Mouse (Mus musculus) CH12.LX (cell line): ENCODE results near the gene Gpr68. TPM values are rescaled to one million over a fixed set of nuclear protein-coding genes. Genes with fewer than 3 reads are reported as not detected.

ENCODE experiments used
- DNase-seq: peaks from one replicate; pipeline ENCODE4 v3.0.0-alpha.2; 2013; ENCODE audit errors: extremely low read depth
- H3K27ac ChIP-seq: 2 replicates; pipeline ENCODE4 v1.5.1; 2012; ENCODE audit warnings: low read depth, mild to moderate bottlenecking, control low read depth, moderate library complexity; ENCODE audit not compliant: insufficient read depth
- H3K27me3 ChIP-seq: replicated peaks from 2 replicates; pipeline ENCODE3; 2012; ENCODE audit warnings: inconsistent platforms
- H3K36me3 ChIP-seq, 2 experiments: replicated peaks in 1 of 2; 2 replicates each; pipeline versions ENCODE3 to v1.6.1; 2012; ENCODE audit warnings: inconsistent platforms in 1 of 2, low read length in 1 of 2, mild to moderate bottlenecking in 1 of 2, mixed read lengths in 1 of 2, moderate library complexity in 1 of 2; ENCODE audit not compliant: control insufficient read depth in 1 of 2, insufficient read depth in 1 of 2
- H3K4me1 ChIP-seq, 2 experiments: 2 replicates each; pipeline ENCODE4 v1.6.1; 2012; ENCODE audit warnings: inconsistent platforms in 1 of 2, moderate library complexity in 1 of 2; ENCODE audit not compliant: insufficient read depth in 2 of 2, control insufficient read depth in 1 of 2
- H3K4me2 ChIP-seq: 2 replicates; pipeline ENCODE4 v1.6.1; 2012; ENCODE audit warnings: low read depth, mild to moderate bottlenecking, control low read depth; ENCODE audit not compliant: poor library complexity, insufficient read depth, severe bottlenecking
- H3K4me3 ChIP-seq, 3 experiments: fragments of 150-350 bp in 1 of 3; sonication (generic) in 1 of 3; replicated peaks in 1 of 3; 2 replicates each; pipeline versions ENCODE3 to v1.5.1; 2011 to 2012; ENCODE audit warnings: low read depth in 2 of 3, low read length in 2 of 3, mild to moderate bottlenecking in 2 of 3, moderate library complexity in 2 of 3, control low read depth in 1 of 3, improper control_type of control experiment in 1 of 3, inconsistent platforms in 1 of 3, mixed read lengths in 1 of 3; ENCODE audit not compliant: poor library complexity in 1 of 3
- H3K79me2 ChIP-seq: replicated peaks from 2 replicates; pipeline ENCODE4 v1.6.1; 2012; ENCODE audit warnings: mild to moderate bottlenecking, moderate library complexity; ENCODE audit not compliant: control insufficient read depth, poor library complexity, insufficient read depth, severe bottlenecking; ENCODE audit errors: extremely low read depth
- H3K9ac ChIP-seq: 2 replicates; pipeline ENCODE4 v1.6.1; 2012; ENCODE audit warnings: low read depth, mild to moderate bottlenecking, control low read depth, moderate library complexity; ENCODE audit not compliant: insufficient read depth
- H3K9me3 ChIP-seq: replicated peaks from 2 replicates; pipeline ENCODE3; 2012; ENCODE audit warnings: low read length, inconsistent platforms, mixed read lengths
- BHLHE40 ChIP-seq: IDR thresholded peaks from 2 replicates; pipeline ENCODE4 v1.6.1; 2011; ENCODE audit warnings: mild to moderate bottlenecking, low read depth, low read length, improper control_type of control experiment
- CHD2 ChIP-seq: IDR thresholded peaks from 2 replicates; pipeline ENCODE4 v1.6.1; 2011; ENCODE audit warnings: low read length, improper control_type of control experiment
- E2F4 ChIP-seq: IDR thresholded peaks from 2 replicates; pipeline ENCODE4 v1.6.1; 2011; ENCODE audit warnings: low read depth, low read length, improper control_type of control experiment; ENCODE audit not compliant: insufficient replicate concordance
- EP300 ChIP-seq: IDR thresholded peaks from 2 replicates; pipeline ENCODE4 v1.6.1; 2011; ENCODE audit warnings: low read length, improper control_type of control experiment
- GABPA ChIP-seq: IDR thresholded peaks from 2 replicates; pipeline ENCODE4 v1.6.1; 2012; ENCODE audit warnings: low read depth, low read length, improper control_type of control experiment, inconsistent platforms; ENCODE audit not compliant: insufficient replicate concordance
- HCFC1 ChIP-seq: IDR thresholded peaks from 2 replicates; pipeline ENCODE4 v1.6.1; 2012; ENCODE audit warnings: low read depth, mild to moderate bottlenecking, inconsistent platforms, low read length, improper control_type of control experiment
- IRF4 ChIP-seq: IDR thresholded peaks from 2 replicates; pipeline ENCODE4 v1.6.1; 2014; ENCODE audit warnings: low read depth, mild to moderate bottlenecking, inconsistent platforms, low read length, improper control_type of control experiment
- JUND ChIP-seq: conservative IDR thresholded peaks from 2 replicates; pipeline ENCODE4 v1.6.1; 2011; ENCODE audit warnings: low read depth, low read length, improper control_type of control experiment
- KAT2A ChIP-seq: IDR thresholded peaks from 2 replicates; pipeline ENCODE4 v1.6.1; 2012; ENCODE audit warnings: low read length, improper control_type of control experiment, inconsistent platforms; ENCODE audit not compliant: insufficient replicate concordance
- MAX ChIP-seq: IDR thresholded peaks from 2 replicates; pipeline ENCODE4 v1.6.1; 2011; ENCODE audit warnings: low read length, improper control_type of control experiment
- MXI1 ChIP-seq: IDR thresholded peaks from 2 replicates; pipeline ENCODE4 v1.6.1; 2011; ENCODE audit warnings: mild to moderate bottlenecking, low read depth, low read length, improper control_type of control experiment
- NELFE ChIP-seq: IDR thresholded peaks from 2 replicates; pipeline ENCODE4 v1.6.1; 2011; ENCODE audit warnings: low read depth, low read length, improper control_type of control experiment
- NRF1 ChIP-seq: IDR thresholded peaks from 2 replicates; pipeline ENCODE4 v1.6.1; 2014; ENCODE audit warnings: low read depth, mild to moderate bottlenecking, inconsistent platforms, low read length, improper control_type of control experiment, moderate library complexity
- PAX5 ChIP-seq: IDR thresholded peaks from 2 replicates; pipeline ENCODE4 v1.6.1; 2012; ENCODE audit warnings: low read length, inconsistent platforms, mixed read lengths
- POLR2AphosphoS2 ChIP-seq: IDR thresholded peaks from 2 replicates; pipeline ENCODE4 v1.6.1; 2011; ENCODE audit warnings: low read depth, low read length, improper control_type of control experiment
- RAD21 ChIP-seq: IDR thresholded peaks from 2 replicates; pipeline ENCODE4 v1.6.1; 2011; ENCODE audit warnings: low read depth, mild to moderate bottlenecking, low read length, improper control_type of control experiment, moderate library complexity
- RCOR1 ChIP-seq: conservative IDR thresholded peaks from 2 replicates; pipeline ENCODE4 v1.6.1; 2012; ENCODE audit warnings: low read depth, mild to moderate bottlenecking, inconsistent platforms, low read length, improper control_type of control experiment
- SIN3A ChIP-seq: IDR thresholded peaks from 2 replicates; pipeline ENCODE4 v1.6.1; 2012; ENCODE audit warnings: low read length, improper control_type of control experiment, inconsistent platforms
- SMC3 ChIP-seq: IDR thresholded peaks from 2 replicates; pipeline ENCODE4 v1.6.1; 2011; ENCODE audit warnings: low read depth, low read length, improper control_type of control experiment
- TBP ChIP-seq: conservative IDR thresholded peaks from 2 replicates; pipeline ENCODE4 v1.6.1; 2011; ENCODE audit warnings: low read depth, low read length, improper control_type of control experiment
- UBTF ChIP-seq: IDR thresholded peaks from 2 replicates; pipeline ENCODE4 v1.6.1; 2012; ENCODE audit warnings: low read depth, mild to moderate bottlenecking, inconsistent platforms, low read length, improper control_type of control experiment, moderate library complexity
- USF2 ChIP-seq: conservative IDR thresholded peaks from 2 replicates; pipeline ENCODE4 v1.6.1; 2011; ENCODE audit warnings: low read depth, low read length, improper control_type of control experiment
- ZMIZ1 ChIP-seq: IDR thresholded peaks from 2 replicates; pipeline ENCODE4 v1.6.1; 2012; ENCODE audit warnings: low read depth, mild to moderate bottlenecking, inconsistent platforms, low read length, improper control_type of control experiment
- ZNF384 ChIP-seq: IDR thresholded peaks from 2 replicates; pipeline ENCODE4 v1.6.1; 2012; ENCODE audit warnings: low read depth, low read length, improper control_type of control experiment, inconsistent platforms
- dilution Hi-C: fragments of 300-500 bp; cut with MboI; formaldehyde crosslinking; loops from 2 replicates; pipeline ENCODE4 v1.14.3; 2020; ENCODE audit warnings: low sequenced_read_pairs; ENCODE audit not compliant: extremely low pct_unique_long_range_greater_than_20kb, extremely low pct_ligation_motif_present
- in situ Hi-C: fragments of 300-500 bp; cut with MboI; formaldehyde crosslinking; loops from 3 replicates; pipeline ENCODE4 v1.14.3; 2019; ENCODE audit warnings: low sequenced_read_pairs, low pct_ligation_motif_present, low pct_unique_long_range_greater_than_20kb, mixed read lengths
- polyA plus RNA-seq: library from polyadenylated mRNA; unstranded; fragments of >175 nt; gene quantifications from 2 replicates; pipeline ENCODE4 v1.2.1, GENCODE M21; 2012; ENCODE audit warnings: low read depth; ENCODE audit not compliant: insufficient read length
- total RNA-seq, 2 experiments: library from RNA; depleted of rRNA; stranded (reverse); fragments of 300-350 nt in 1 of 2; fragments of >200 nt in 1 of 2; gene quantifications; 2 replicates each; pipeline ENCODE4 v1.2.3; 2012 to 2014

The Gpr68 gene
- total and polyA plus RNA-seq, 3 experiments: 1.2 to 4.2 (median 1.5) TPM

DNA sequence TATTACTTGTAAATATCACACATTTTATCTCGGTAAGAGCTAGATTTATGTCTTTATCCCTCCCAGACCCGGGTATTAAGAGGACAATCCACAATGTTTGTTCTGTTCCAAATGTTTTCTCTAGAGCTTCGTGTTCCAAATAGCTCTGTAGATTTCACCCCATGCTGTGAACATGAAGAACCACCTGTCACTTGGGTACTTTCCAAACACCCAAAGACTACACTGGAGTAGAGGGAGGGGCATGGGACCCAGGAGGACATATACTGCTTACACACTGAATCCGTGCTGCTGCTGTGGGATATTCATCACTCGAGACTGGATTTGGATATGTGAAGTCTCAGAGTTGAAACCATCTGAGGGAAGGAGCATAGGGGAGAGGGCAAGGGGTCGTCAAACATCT, 1.8 kb upstream of the Gpr68 start:
- H3K9ac ChIP-seq: no peak overlapping the region
- H3K27me3 ChIP-seq: no peaks in the 10 kb centered on the region
- TF ChIP-seq NELFE (no peak), HCFC1 (no peak), USF2 (no peak), PAX5 (no peak), NRF1 (no peak), E2F4 (no peak), ZMIZ1 (no peak), RCOR1 (no peak), TBP (no peak), POLR2AphosphoS2 (no peak), CHD2 (no peak), MAX (no peak), EP300 (no peak), SMC3 (no peak), ZNF384 (no peak), RAD21 (no peak), SIN3A (no peak), BHLHE40 (no peak), JUND (no peak), MXI1 (no peak)
- DNase-seq: no peak
- in situ Hi-C loops: loop anchor here (5.0 kb wide), 1 partner anchor 42 kb away; no protein-coding TSS in a partner anchor
- peaks cover 28 to 45% of the 10 kb centered on the region in 2 experiments for H3K36me3 ChIP-seq
- H3K4me3 ChIP-seq: no peak overlapping the region
- H3K4me1 ChIP-seq: peaks cover 14 to 71% of the 10 kb centered on the region in 2 experiments
- H3K27ac ChIP-seq: no peak overlapping the region
- H3K79me2 ChIP-seq: no peaks in the 10 kb centered on the region
- no peak overlapping the region for H3K4me2 ChIP-seq
- H3K9me3 ChIP-seq: no peaks in the 10 kb centered on the region
- dilution Hi-C loops: no loop called here

DNA sequence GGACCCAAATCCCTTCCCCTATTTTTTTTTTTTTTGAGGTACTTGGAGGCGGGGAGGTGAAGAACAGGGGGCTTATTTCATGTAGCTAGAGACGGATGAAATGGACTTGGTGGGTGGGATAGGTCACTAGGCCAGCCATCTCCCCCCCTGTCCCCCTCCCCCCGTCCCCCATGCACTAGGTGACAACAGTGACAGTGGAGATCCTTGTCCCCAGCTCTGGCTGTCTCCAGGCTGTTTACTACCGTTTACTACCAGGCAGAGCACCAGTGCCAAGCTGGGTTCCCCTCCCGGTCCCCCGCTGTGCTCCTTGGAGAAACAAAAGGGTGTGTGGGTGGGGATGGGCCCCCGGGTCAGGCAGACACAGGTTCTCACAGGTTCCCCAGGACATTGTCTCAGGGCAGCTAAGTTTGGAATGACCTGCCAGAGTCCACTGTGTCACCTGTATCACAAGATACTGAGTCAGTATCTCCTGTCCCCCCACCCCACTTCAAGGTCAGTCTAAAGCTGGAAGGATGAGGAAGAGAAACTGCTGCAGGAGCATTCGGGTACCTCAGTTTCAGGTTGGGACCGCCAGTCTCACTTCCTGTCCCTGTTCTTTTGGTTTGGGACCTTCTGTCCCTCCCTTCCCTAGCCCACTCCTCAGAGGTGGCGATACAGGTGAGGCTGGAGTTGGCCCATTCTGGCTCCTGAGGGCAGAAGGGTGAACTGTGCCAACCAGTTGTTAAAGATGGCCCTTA, 468 bp upstream of the Gpr68 start:
- Histone ChIP-seq H3K9ac (no peak overlapping the region), H3K9me3 (no peaks in the 10 kb centered on the region), H3K36me3 (peaks cover 19 to 33% of the 10 kb centered on the region in 2 experiments), H3K4me2 (no peak overlapping the region), H3K4me3 (peak overlapping the region in 1 of 3 experiments; percentile 34), H3K4me1 (peaks cover 20 to 82% of the 10 kb centered on the region in 2 experiments), H3K27ac (no peak overlapping the region), H3K27me3 (no peaks in the 10 kb centered on the region)
- dilution Hi-C loops: no loop called here
- TF ChIP-seq EP300: peak; percentile 71
- 0 out of 2 replicates have a peak, but pooled peaks have one; percentile 22 for TF ChIP-seq BHLHE40
- no peak for TF ChIP-seq TBP
- no peak for TF ChIP-seq RCOR1
- no peak for TF ChIP-seq JUND
- TF ChIP-seq GABPA: no peak
- no peak for TF ChIP-seq USF2
- no peak for TF ChIP-seq ZMIZ1
- no peak for TF ChIP-seq POLR2AphosphoS2
- TF ChIP-seq SIN3A: no peak
- no peak for TF ChIP-seq UBTF
- no peak for TF ChIP-seq KAT2A
- no peak for TF ChIP-seq PAX5
- TF ChIP-seq SMC3: no peak
- TF ChIP-seq IRF4: peak; percentile 75
- TF ChIP-seq, all 38 proteins: peak for 3
- in situ Hi-C loops: no loop called here
- H3K79me2 ChIP-seq: no peaks in the 10 kb centered on the region
- DNase-seq: peak; percentile 19
